Comparison of ENCODE assay signal across 9 mouse cellular contexts in the genomic region with DNA sequence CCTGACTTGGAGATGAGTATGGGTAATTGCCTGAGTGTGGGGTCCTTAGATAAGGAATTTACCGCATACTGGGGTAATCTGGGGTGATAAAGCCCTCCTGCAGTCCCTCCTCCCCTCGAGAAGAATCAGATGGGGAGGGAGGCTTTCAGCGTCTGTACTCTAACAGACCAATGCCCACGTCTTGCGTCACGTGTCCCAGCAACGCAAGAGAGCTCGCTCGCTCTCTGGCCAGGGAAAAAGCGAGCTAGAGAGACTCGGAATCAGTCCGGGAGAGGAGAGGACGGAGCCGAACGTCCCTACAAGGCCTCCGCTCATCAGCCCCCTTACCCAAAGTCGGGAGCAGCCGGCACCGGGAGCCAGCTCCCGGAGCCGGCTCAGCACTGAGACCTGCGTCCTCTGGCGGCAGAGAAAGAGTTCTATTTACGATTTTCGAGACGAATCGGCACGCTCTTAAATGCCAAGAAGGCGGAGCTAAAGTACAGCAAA. TPM values are rescaled to one million over a fixed set of nuclear protein-coding genes. Genes with fewer than 3 reads are reported as not detected.
DNase-seq lines count a peak whose midpoint lies in the region; ATAC-seq lines count a peak whose summit lies in the region.
"Had no signal": no experiment of that assay in that cellular context is flagged by ENCODE, and none has a peak within 500 bp of the region (broad histone marks: within the 10 kb centered on the region; RNA-seq: fewer than 3 reads in every experiment).

No protein-coding gene starts in this region.

- H3K27ac ChIP-seq in forebrain, embryonic 16.5 days (ENCODE audit: low read length) = no peak overlapping the region
- no peak overlapping the region for H3K27ac ChIP-seq in kidney, embryonic 16.5 days (ENCODE audit: low read length)

- ATAC-seq in forebrain, embryonic 16.5 days = no peak
- no peak for ATAC-seq in kidney, embryonic 16.5 days (ENCODE audit: low FRiP score, low TSS enrichment)
- ATAC-seq in megakaryocyte-erythroid progenitor cell, adult 5-6 weeks (replicated peaks; ENCODE audit: low FRiP score, low TSS enrichment, poor library complexity, severe bottlenecking) = peak; percentile 70
- ATAC-seq in monocyte, adult 5-6 weeks (replicated peaks; ENCODE audit: insufficient number of reproducible peaks, low FRiP score, low TSS enrichment, poor library complexity, severe bottlenecking) = no peak
- ATAC-seq: Patski had no signal

- DNase-seq in gastrocnemius, adult 18-20 months (ENCODE audit: low spot score) = peak; percentile 12
- no peak for DNase-seq in gastrocnemius, postnatal 25 days
- peak; percentile 70 for DNase-seq in NIH3T3 (ENCODE audit: low read depth)
- DNase-seq in thymus, postnatal 14 days = peak; percentile 38

- H3K4me2 ChIP-seq in forebrain, embryonic 16.5 days (ENCODE audit: low read length) = peak overlapping the region; percentile 40
- H3K4me2 ChIP-seq in kidney, embryonic 16.5 days (replicated peaks; ENCODE audit: low read depth, low read length) = peak overlapping the region; percentile 24; the same call in 1 of the 2 replicates

- H3K9me3 ChIP-seq in forebrain, embryonic 16.5 days (ENCODE audit: control insufficient read depth, low read length) = peaks cover 48% of the 10 kb centered on the region
- peaks cover 69% of the 10 kb centered on the region for H3K9me3 ChIP-seq in kidney, embryonic 16.5 days (ENCODE audit: low read length)

- WGBS in forebrain, embryonic 16.5 days = 56% methylated on average over 29 of the region's 29 CpGs
- WGBS in kidney, embryonic 16.5 days = 53% methylated on average over 29 of the region's 29 CpGs

- H3K27me3 ChIP-seq in forebrain, embryonic 16.5 days (replicated peaks; ENCODE audit: control insufficient read depth, insufficient read depth, low read length) = peaks cover 28% of the 10 kb centered on the region
- peaks cover 37% of the 10 kb centered on the region for H3K27me3 ChIP-seq in kidney, embryonic 16.5 days (ENCODE audit: insufficient read depth, low read length)
- H3K27me3 ChIP-seq: Patski had no signal

- peaks cover 33% of the 10 kb centered on the region for H3K4me1 ChIP-seq in forebrain, embryonic 16.5 days (replicated peaks; ENCODE audit: control insufficient read depth, insufficient read depth, low read length)
- H3K4me1 ChIP-seq in kidney, embryonic 16.5 days (ENCODE audit: insufficient read depth, low read length) = peaks cover 27% of the 10 kb centered on the region

- no peak overlapping the region for H3K9ac ChIP-seq in forebrain, embryonic 16.5 days (replicated peaks; ENCODE audit: low read depth, low read length)
- H3K9ac ChIP-seq in kidney, embryonic 16.5 days (replicated peaks; ENCODE audit: low read length) = no peak overlapping the region

- H3K4me3 ChIP-seq in forebrain, embryonic 16.5 days (replicated peaks; ENCODE audit: low read length) = peak overlapping the region; percentile 19
- H3K4me3 ChIP-seq in kidney, embryonic 16.5 days (ENCODE audit: low read length) = peak overlapping the region; percentile 9; the same call in 1 of the 2 replicates

- no peaks in the 10 kb centered on the region for H3K36me3 ChIP-seq in forebrain, embryonic 16.5 days (ENCODE audit: control insufficient read depth, insufficient read depth)
- H3K36me3 ChIP-seq in kidney, embryonic 16.5 days (ENCODE audit: insufficient read depth, low read length) = peaks cover 11% of the 10 kb centered on the region

RNA-seq across cellular contexts. Expression of a gene that starts 13.0 kb away (rescaled TPM):
- total RNA-seq in gastrocnemius, adult 18-20 months (2021) = 1,000 to 10,000 TPM; 1,321 to 1,349 TPM
- total RNA-seq in gastrocnemius, postnatal 25 days (2021) = 1,000 to 10,000 TPM; 1,372 to 1,510 TPM
- 1,187 and 1,213 TPM in 2 replicates for polyA plus RNA-seq in forebrain, embryonic 16.5 days (2015; fragmentation: Nextera tagmentation; extraction: Ambion mirVana)
- 743 and 1,325 TPM in 2 replicates for polyA plus RNA-seq in kidney, embryonic 16.5 days (2015; fragmentation: Nextera tagmentation; extraction: Ambion mirVana)
- 439 and 465 TPM in 2 replicates for total RNA-seq in megakaryocyte-erythroid progenitor cell, adult 5-6 weeks (2014; fragmentation: Nextera tagmentation)
- 227 and 273 TPM in 2 replicates for total RNA-seq in megakaryocyte-erythroid progenitor cell, adult 5-6 weeks (2017)
- 224 to 349 TPM (median 269 TPM) in 3 replicates for total RNA-seq in monocyte, adult 5-6 weeks (2017)

RNA-seq across cellular contexts. Expression of a gene that starts 49.4 kb away (rescaled TPM):
- 1 to 10 TPM; 1.9 TPM for total RNA-seq in gastrocnemius, adult 18-20 months (2021)
- 1 to 10 TPM; 2.2 to 2.9 TPM for total RNA-seq in gastrocnemius, postnatal 25 days (2021)
- 11.4 and 13.5 TPM in 2 replicates for polyA plus RNA-seq in forebrain, embryonic 16.5 days (2015; fragmentation: Nextera tagmentation; extraction: Ambion mirVana)
- polyA plus RNA-seq in kidney, embryonic 16.5 days (2015; fragmentation: Nextera tagmentation; extraction: Ambion mirVana) = 18.2 and 28.2 TPM in 2 replicates
- 0.13 TPM in 1 of 2 replicates, not detected in the other for total RNA-seq in megakaryocyte-erythroid progenitor cell, adult 5-6 weeks (2014; fragmentation: Nextera tagmentation)
- 2.7 and 5.7 TPM in 2 replicates for total RNA-seq in megakaryocyte-erythroid progenitor cell, adult 5-6 weeks (2017)
- total RNA-seq in monocyte, adult 5-6 weeks (2017) = 8.0 to 16.0 TPM (median 12.4 TPM) in 3 replicates
